Mouse (Mus musculus) neural tube, embryonic 10.5 days (tissue): Measurements from ENCODE around the gene Ttc17.

Experiments
- DNase-seq: peaks from one replicate; pipeline ENCODE4 v3.0.0-alpha.2; 2017; ENCODE audit warnings: low spot score; ENCODE audit errors: extremely low spot score

Ttc17 gene

GRCm38 (mm10) chr2:94301749-94302148 is 104.7 kb downstream of the Ttc17 start:
- DNase-seq, result no peak

- no peak for DNase-seq
Observed at GRCm38 (mm10) chr2:94297467-94297866, 109.0 kb downstream of the Ttc17 start.

- DNase-seq, result peak; percentile 75
Observed at GRCm38 (mm10) chr2:94290483-94290882, 116.0 kb downstream of the Ttc17 start.

- DNase-seq, result no peak
Observed at GRCm38 (mm10) chr2:94289659-94290058, 116.8 kb downstream of the Ttc17 start.

- DNase-seq, result peak; percentile 67
Observed at GRCm38 (mm10) chr2:94289169-94289568, 117.3 kb downstream of the Ttc17 start.

GRCm38 (mm10) chr2:94288086-94288485 is 118.4 kb downstream of the Ttc17 start:
- DNase-seq, result no peak

GRCm38 (mm10) chr2:94287435-94287834 is 119.1 kb downstream of the Ttc17 start:
- DNase-seq, result no peak

- DNase-seq, result no peak
Observed at GRCm38 (mm10) chr2:94283526-94283925, 123.0 kb downstream of the Ttc17 start.

- DNase-seq, result no peak
Observed at GRCm38 (mm10) chr2:94279596-94279995, 126.9 kb downstream of the Ttc17 start.

- DNase-seq, result no peak
Observed at GRCm38 (mm10) chr2:94276103-94276502, 130.4 kb downstream of the Ttc17 start.

- no peak for DNase-seq
Observed at GRCm38 (mm10) chr2:94275658-94276057, 130.8 kb downstream of the Ttc17 start.

- DNase-seq, result peak; percentile 78
Observed at GRCm38 (mm10) chr2:94273154-94274021, 133.1 kb downstream of the Ttc17 start.

GRCm38 (mm10) chr2:94271176-94271575 is 135.3 kb downstream of the Ttc17 start:
- no peak for DNase-seq

- no peak for DNase-seq
Observed at GRCm38 (mm10) chr2:94268835-94269234, 137.7 kb downstream of the Ttc17 start.

- DNase-seq, result no peak
Observed at GRCm38 (mm10) chr2:94267213-94267850, 139.2 kb downstream of the Ttc17 start.

- DNase-seq, result no peak
Observed at GRCm38 (mm10) chr2:94266381-94267160, 139.9 kb downstream of the Ttc17 start.

GRCm38 (mm10) chr2:94265221-94266191 is 141.0 kb downstream of the Ttc17 start:
- peak; percentile 34 for DNase-seq

- DNase-seq, result peak; percentile 44
Observed at GRCm38 (mm10) chr2:94264631-94265098, 141.8 kb downstream of the Ttc17 start.

GRCm38 (mm10) chr2:94264006-94264405 is 142.5 kb downstream of the Ttc17 start:
- no peak for DNase-seq

- DNase-seq, result peak; percentile 60
Observed at GRCm38 (mm10) chr2:94263530-94263937, 143.0 kb downstream of the Ttc17 start.
